Mouse (Mus musculus) adrenal gland, postnatal 10 days (tissue): ENCODE data around the gene D630039A03Rik. TPM values are rescaled to one million over a fixed set of nuclear protein-coding genes. Genes with fewer than 3 reads are reported as not detected.

Experiments
- DNase-seq: peaks from one replicate; pipeline ENCODE4 v3.0.0; 2021; ENCODE audit warnings: mixed read lengths
- long read RNA-seq, 2 experiments: library from polyadenylated mRNA; stranded (forward); transcript quantifications; one replicate each; pipeline ENCODE4 v2.0.0; 2021
- total RNA-seq, 2 experiments: library from RNA; stranded (reverse); gene quantifications; 2 replicates each; pipeline ENCODE4 v1.2.3; 2021

The D630039A03Rik gene
- 1 to 10 TPM; 6.3 to 6.7 TPM for total RNA-seq
- long read RNA-seq, experiment 1, partial matches to known transcripts, result 0 of 1 reads
- long read RNA-seq, experiment 1, other reads (novel, unspliced or antisense), result 1 of 1 reads
- long read RNA-seq, experiment 2, partial matches to known transcripts, result 0 of 3 reads
- long read RNA-seq, experiment 2, other reads (novel, unspliced or antisense), result 1 of 3 reads

- peak; percentile 77 for DNase-seq
These were observed at the start of gene D630039A03Rik for GRCm38 (mm10) chr4:57916201-57916661. Gene D630039A03Rik, minus strand, starts transcription at chr4:57916297.

GRCm38 (mm10) chr4:57965516-57965915 is 49.4 kb upstream of the D630039A03Rik start:
- DNase-seq, result no peak

GRCm38 (mm10) chr4:57964143-57964542 is 48.0 kb upstream of the D630039A03Rik start:
- DNase-seq, result peak; percentile 30

GRCm38 (mm10) chr4:57959056-57959455 is 43.0 kb upstream of the D630039A03Rik start:
- no peak for DNase-seq

GRCm38 (mm10) chr4:57958098-57958497 is 42.0 kb upstream of the D630039A03Rik start:
- no peak for DNase-seq

GRCm38 (mm10) chr4:57957200-57958085 is 41.3 kb upstream of the D630039A03Rik start:
- peak; percentile 23 for DNase-seq

GRCm38 (mm10) chr4:57956029-57956960 is 40.2 kb upstream of the D630039A03Rik start, which contains the start of gene Txn1:
Gene Txn1, minus strand, starts transcription at chr4:57956411.
- DNase-seq, result peak; percentile 99

- DNase-seq, result peak; percentile 85
These were observed 39.5 kb upstream of the D630039A03Rik start for GRCm38 (mm10) chr4:57955544-57955958.

GRCm38 (mm10) chr4:57954991-57955390 is 38.9 kb upstream of the D630039A03Rik start:
- no peak for DNase-seq

- DNase-seq, result no peak
These were observed 38.5 kb upstream of the D630039A03Rik start for GRCm38 (mm10) chr4:57954580-57954979.

GRCm38 (mm10) chr4:57953796-57954195 is 37.7 kb upstream of the D630039A03Rik start:
- no peak for DNase-seq

- DNase-seq, result no peak
These were observed 36.8 kb upstream of the D630039A03Rik start for GRCm38 (mm10) chr4:57952891-57953290.

GRCm38 (mm10) chr4:57952416-57952815 is 36.3 kb upstream of the D630039A03Rik start:
- no peak for DNase-seq

GRCm38 (mm10) chr4:57949866-57950265 is 33.8 kb upstream of the D630039A03Rik start:
- no peak for DNase-seq

GRCm38 (mm10) chr4:57947476-57947875 is 31.4 kb upstream of the D630039A03Rik start:
- no peak for DNase-seq

GRCm38 (mm10) chr4:57947036-57947435 is 30.9 kb upstream of the D630039A03Rik start:
- no peak for DNase-seq

- no peak for DNase-seq
These were observed 26.8 kb upstream of the D630039A03Rik start for GRCm38 (mm10) chr4:57942892-57943291.

GRCm38 (mm10) chr4:57940631-57941030 is 24.5 kb upstream of the D630039A03Rik start:
- DNase-seq, result no peak

- no peak for DNase-seq
These were observed 21.2 kb upstream of the D630039A03Rik start for GRCm38 (mm10) chr4:57937292-57937691.

GRCm38 (mm10) chr4:57934181-57934580 is 18.1 kb upstream of the D630039A03Rik start:
- DNase-seq, result no peak

- no peak for DNase-seq
These were observed 14.6 kb upstream of the D630039A03Rik start for GRCm38 (mm10) chr4:57930559-57931170.
